Mouse (Mus musculus): ENCODE results near the gene Asf1b.

DNA sequence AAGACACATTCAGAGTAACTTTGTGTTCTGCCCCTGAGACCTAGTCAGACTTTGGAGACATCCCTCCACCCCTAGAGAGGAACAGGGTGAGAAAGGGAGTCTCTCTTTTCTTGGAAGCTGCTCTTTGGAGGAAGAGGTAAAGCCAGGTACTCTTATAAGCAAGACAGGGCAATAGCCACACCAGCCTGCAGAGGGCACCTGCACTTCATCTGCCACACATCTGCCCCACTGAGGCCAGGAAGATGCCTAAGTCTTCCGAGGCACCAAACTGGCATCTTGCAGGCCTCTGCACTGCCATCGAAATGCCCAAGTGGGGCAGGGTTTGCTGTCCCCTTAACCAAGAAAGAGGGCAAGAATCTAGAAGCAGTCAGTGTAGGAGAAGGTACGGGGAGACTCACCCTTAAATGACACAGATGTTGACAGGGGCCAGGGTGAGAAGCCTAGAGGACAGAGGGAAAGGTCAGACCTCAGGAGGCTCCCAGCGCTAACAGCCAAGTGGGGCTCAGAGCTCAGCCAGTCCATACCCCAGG is 20.9 kb downstream of the Asf1b start:
- TF ChIP-seq EP300 (IDR thresholded peaks at IDR 0.05) (no peak), CTCF (IDR thresholded peaks at IDR 0.05) (peak; percentile 61)
